Mouse (Mus musculus): ENCODE measurements at regions not wholly inside any gene's neighbourhood (a gene's known extent, or its start where the extent isn't known, plus 50 kb on each side); places are given as distances from the start of the nearest gene placed in this dataset.

DNA sequence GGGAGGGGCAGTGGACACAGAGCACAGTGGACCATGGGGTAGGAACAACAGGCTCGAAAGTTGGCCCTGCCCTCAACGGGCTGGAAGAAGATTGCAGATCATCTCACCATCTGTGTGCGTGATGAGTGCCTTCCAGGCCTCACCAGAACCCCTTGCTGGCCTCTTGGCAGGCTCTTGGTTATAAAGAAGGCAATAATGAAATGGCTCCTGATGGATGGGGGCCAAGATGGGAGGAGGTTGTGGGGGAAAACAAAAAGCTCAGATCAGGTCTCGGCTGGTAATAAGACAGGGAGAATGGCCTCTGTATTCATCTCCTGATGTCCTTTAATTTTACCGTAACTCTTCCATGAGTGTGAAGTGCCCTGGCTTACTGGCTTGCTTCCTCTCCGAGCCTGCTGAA lies 189.1 kb downstream of the Dyrk2 start:
- no peak overlapping the region for H3K4me3 ChIP-seq
- no peaks in the 10 kb centered on the region for H3K27me3 ChIP-seq
- WGBS: 67% methylated on average over 6 of the region's 6 CpGs
- H3K9me3 ChIP-seq: no peaks in the 10 kb centered on the region
- H3K4me1 ChIP-seq (replicated peaks): peaks cover 8% of the 10 kb centered on the region
- H3K36me3 ChIP-seq: no peaks in the 10 kb centered on the region
- no peak overlapping the region for H3K9ac ChIP-seq
- no peak for ATAC-seq (ENCODE audit: low FRiP score, low read depth)
- H3K27ac ChIP-seq (replicated peaks): no peak overlapping the region
- no peak overlapping the region for H3K4me2 ChIP-seq

GRCm38 (mm10) chr10:118683356-118683755 lies 186.7 kb downstream of the Dyrk2 start:
- no peak for ATAC-seq (ENCODE audit: low FRiP score, low read depth)
- Histone ChIP-seq H3K27ac (replicated peaks) (no peak overlapping the region), H3K9ac (no peak overlapping the region), H3K27me3 (no peaks in the 10 kb centered on the region), H3K4me2 (no peak overlapping the region), H3K36me3 (no peaks in the 10 kb centered on the region), H3K4me3 (no peak overlapping the region), H3K4me1 (replicated peaks) (no peaks in the 10 kb centered on the region; the same call in 1 of the 2 replicates), H3K9me3 (no peaks in the 10 kb centered on the region)
- 84% methylated on average over 9 of the region's 9 CpGs for WGBS

DNA sequence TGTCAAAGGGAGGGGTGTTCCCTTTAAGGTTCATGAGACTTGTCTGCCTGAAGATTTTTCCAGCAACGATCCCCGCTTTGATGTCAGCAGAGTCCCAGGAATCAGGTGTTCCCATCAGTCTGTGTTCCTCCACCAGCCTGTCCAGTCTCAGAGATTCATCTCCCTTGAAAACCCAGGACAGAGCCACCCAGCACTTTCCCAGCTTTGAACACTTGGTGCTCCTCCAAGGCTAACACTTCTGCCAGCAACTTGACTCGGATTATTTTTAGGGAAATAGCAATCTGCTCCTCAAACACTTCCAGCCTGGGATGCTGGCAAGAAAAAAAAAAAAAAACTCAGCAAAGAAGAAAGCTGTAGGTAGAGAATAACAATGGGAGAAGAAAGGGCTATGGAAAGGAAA lies 170.7 kb downstream of the Dyrk2 start:
- H3K4me3 ChIP-seq: no peak overlapping the region
- ATAC-seq (ENCODE audit: low FRiP score, low read depth): no peak

GRCm38 (mm10) chr10:118700115-118700514 lies 169.9 kb downstream of the Dyrk2 start:
- no peak for ATAC-seq (ENCODE audit: low FRiP score, low read depth)
- H3K4me3 ChIP-seq: no peak overlapping the region
- H3K27me3 ChIP-seq: no peaks in the 10 kb centered on the region
- WGBS: 96% methylated on average over 4 of the region's 4 CpGs
- H3K4me2 ChIP-seq: no peak overlapping the region
- no peak overlapping the region for H3K9ac ChIP-seq
- no peaks in the 10 kb centered on the region for H3K4me1 ChIP-seq (replicated peaks)
- no peaks in the 10 kb centered on the region for H3K9me3 ChIP-seq
- no peak overlapping the region for H3K27ac ChIP-seq (replicated peaks)
- H3K36me3 ChIP-seq: no peaks in the 10 kb centered on the region

More for the DNA sequence above, 170.7 kb downstream of the Dyrk2 start:
- no peaks in the 10 kb centered on the region for H3K27me3 ChIP-seq
- no peak overlapping the region for H3K4me2 ChIP-seq
- H3K27ac ChIP-seq (replicated peaks): no peak overlapping the region
- H3K9ac ChIP-seq: no peak overlapping the region
- H3K36me3 ChIP-seq: no peaks in the 10 kb centered on the region
- H3K4me1 ChIP-seq (replicated peaks): no peaks in the 10 kb centered on the region
- no peaks in the 10 kb centered on the region for H3K9me3 ChIP-seq
- 89% methylated on average over 3 of the region's 3 CpGs for WGBS

DNA sequence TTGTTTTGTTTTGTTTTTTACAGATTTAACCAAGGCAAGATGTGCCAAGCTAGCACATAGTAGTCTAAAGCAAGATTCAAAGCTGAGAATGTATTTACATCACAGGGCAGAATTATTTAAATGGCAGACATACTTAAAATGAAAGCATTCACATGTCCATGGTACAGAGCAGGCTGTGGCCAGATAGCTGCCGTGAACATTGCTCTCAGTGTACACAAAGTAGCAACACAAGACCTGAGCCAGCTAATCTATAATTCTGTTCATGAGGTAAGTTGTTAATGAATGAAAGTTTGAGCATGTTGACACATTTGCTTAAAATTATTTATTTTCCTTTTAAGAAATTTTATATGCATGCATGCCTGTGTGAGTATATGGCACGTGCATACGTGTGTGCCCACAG lies 164.0 kb downstream of the Dyrk2 start:
- no peak overlapping the region for H3K27ac ChIP-seq (replicated peaks)
- H3K27me3 ChIP-seq: no peaks in the 10 kb centered on the region
- 0 out of 2 replicates have a peak, but pooled peaks cover 1% of the 10 kb centered on the region for H3K4me1 ChIP-seq (replicated peaks)
- WGBS: 92% methylated on average over 3 of the region's 3 CpGs
- H3K36me3 ChIP-seq: no peaks in the 10 kb centered on the region
- no peak overlapping the region for H3K4me2 ChIP-seq
- no peak overlapping the region for H3K9ac ChIP-seq
- no peaks in the 10 kb centered on the region for H3K9me3 ChIP-seq
- ATAC-seq (ENCODE audit: low FRiP score, low read depth): no peak
- no peak overlapping the region for H3K4me3 ChIP-seq

DNA sequence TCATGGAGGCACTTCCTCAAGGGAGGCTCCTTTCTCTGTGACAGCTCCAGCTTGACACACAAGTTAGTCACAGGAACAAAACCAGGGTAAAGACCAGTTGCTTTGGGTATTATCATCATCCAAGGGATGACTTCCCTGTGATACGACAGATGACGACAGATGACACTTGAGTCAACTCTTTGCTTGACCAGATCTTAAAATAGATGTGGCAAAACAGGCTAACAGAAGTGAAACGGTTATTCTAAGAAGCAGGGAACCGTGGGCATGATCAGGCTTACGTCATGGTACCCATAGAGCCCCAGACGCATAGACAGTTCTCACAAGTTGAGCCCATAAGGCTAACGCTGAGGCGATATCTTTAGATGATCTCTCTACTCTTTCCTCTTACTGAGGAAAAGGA lies 160.3 kb downstream of the Dyrk2 start:
- H3K9ac ChIP-seq: no peak overlapping the region
- ATAC-seq (ENCODE audit: low FRiP score, low read depth): no peak
- no peak overlapping the region for H3K4me3 ChIP-seq
- no peak overlapping the region for H3K27ac ChIP-seq (replicated peaks)
- 95% methylated on average over 8 of the region's 8 CpGs for WGBS
- no peaks in the 10 kb centered on the region for H3K9me3 ChIP-seq
- H3K27me3 ChIP-seq: no peaks in the 10 kb centered on the region
- no peaks in the 10 kb centered on the region for H3K36me3 ChIP-seq
- H3K4me2 ChIP-seq: no peak overlapping the region
- 0 out of 2 replicates have a peak, but pooled peaks cover 5% of the 10 kb centered on the region for H3K4me1 ChIP-seq (replicated peaks)

DNA sequence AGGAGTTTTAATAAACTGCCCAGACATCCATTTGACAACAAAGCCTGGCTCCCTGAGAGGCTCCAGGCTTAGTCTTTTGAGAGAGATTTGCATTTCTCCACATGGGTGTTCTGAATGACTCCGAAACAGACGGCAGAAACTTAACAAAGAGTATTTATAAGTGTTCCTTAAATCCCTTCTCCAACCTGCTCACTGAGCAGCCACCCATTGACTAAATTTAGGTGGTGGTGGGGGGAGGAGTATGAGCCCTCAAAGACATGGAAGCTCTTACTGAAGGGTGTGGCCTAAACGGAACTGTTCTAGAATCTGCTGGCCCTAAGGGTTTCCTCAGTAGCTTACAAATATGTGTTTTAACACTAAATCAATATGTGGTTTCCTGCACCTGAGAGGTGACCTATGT lies 158.5 kb downstream of the Dyrk2 start:
- H3K9me3 ChIP-seq: no peaks in the 10 kb centered on the region
- WGBS: 48% methylated on average over 3 of the region's 3 CpGs
- H3K4me1 ChIP-seq (replicated peaks): 0 out of 2 replicates have a peak, but pooled peaks cover 5% of the 10 kb centered on the region
- no peak overlapping the region for H3K4me3 ChIP-seq
- no peak overlapping the region for H3K27ac ChIP-seq (replicated peaks)
- no peaks in the 10 kb centered on the region for H3K27me3 ChIP-seq
- no peak overlapping the region for H3K9ac ChIP-seq
- H3K4me2 ChIP-seq: no peak overlapping the region
- H3K36me3 ChIP-seq: no peaks in the 10 kb centered on the region
- no peak for ATAC-seq (ENCODE audit: low FRiP score, low read depth)

DNA sequence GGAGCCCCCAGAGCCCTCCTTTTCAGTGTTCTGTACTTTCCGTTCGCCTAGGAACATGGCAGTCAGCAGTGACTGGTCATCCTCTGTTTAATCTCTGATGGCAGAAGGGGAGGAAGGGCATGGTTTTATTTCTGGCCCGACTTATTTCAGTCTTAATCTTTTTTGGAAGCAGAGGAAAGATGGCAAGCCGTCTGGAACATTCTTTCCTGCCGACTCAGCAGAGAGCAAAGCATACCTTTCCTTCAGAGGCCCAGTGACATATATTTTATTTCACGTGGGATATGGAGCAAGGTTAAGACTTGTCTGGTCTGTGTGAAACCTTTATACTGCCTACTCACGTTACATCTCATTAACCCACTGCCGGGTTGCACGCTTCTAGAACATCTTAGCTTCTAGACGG lies 158.1 kb downstream of the Dyrk2 start:
- H3K9me3 ChIP-seq: no peaks in the 10 kb centered on the region
- 83% methylated on average over 10 of the region's 10 CpGs for WGBS
- no peak for ATAC-seq (ENCODE audit: low FRiP score, low read depth)

DNA sequence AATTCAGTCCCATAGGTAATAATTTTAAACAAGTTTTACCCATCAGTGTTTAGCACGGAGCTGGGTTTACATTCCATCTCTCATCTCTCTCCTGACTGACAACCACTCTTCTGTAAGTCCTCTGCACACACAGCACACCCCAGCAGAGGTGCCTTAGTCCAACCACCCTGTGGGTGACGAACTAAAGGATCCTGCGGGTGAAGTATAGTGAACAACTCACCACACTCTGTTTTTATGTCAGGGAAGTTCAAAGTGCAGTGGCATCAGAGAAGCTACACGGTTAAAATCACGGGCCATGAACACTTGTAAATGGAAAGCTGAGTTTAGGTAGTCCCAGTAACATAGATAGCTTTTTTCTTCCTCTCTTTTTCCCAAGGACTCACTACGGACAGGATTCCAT lies 157.1 kb downstream of the Dyrk2 start:
- Histone ChIP-seq H3K27ac (replicated peaks) (no peak overlapping the region), H3K9me3 (no peaks in the 10 kb centered on the region), H3K27me3 (no peaks in the 10 kb centered on the region), H3K9ac (no peak overlapping the region), H3K4me1 (replicated peaks) (0 out of 2 replicates have a peak, but pooled peaks cover 5% of the 10 kb centered on the region), H3K4me3 (no peak overlapping the region), H3K4me2 (no peak overlapping the region), H3K36me3 (no peaks in the 10 kb centered on the region)
- no peak for ATAC-seq (ENCODE audit: low FRiP score, low read depth)
- 89% methylated on average over 6 of the region's 6 CpGs for WGBS

More for the DNA sequence above, 158.1 kb downstream of the Dyrk2 start:
- no peaks in the 10 kb centered on the region for H3K27me3 ChIP-seq
- 0 out of 2 replicates have a peak, but pooled peaks cover 5% of the 10 kb centered on the region for H3K4me1 ChIP-seq (replicated peaks)
- no peak overlapping the region for H3K27ac ChIP-seq (replicated peaks)
- H3K9ac ChIP-seq: no peak overlapping the region
- no peaks in the 10 kb centered on the region for H3K36me3 ChIP-seq
- H3K4me3 ChIP-seq: no peak overlapping the region
- H3K4me2 ChIP-seq: no peak overlapping the region

- Histone ChIP-seq H3K27ac (replicated peaks) (no peak overlapping the region), H3K4me3 (no peak overlapping the region), H3K27me3 (no peaks in the 10 kb centered on the region), H3K36me3 (no peaks in the 10 kb centered on the region), H3K4me2 (no peak overlapping the region), H3K9me3 (no peaks in the 10 kb centered on the region), H3K9ac (no peak overlapping the region), H3K4me1 (replicated peaks) (0 out of 2 replicates have a peak, but pooled peaks cover 5% of the 10 kb centered on the region)
- no peak for ATAC-seq (ENCODE audit: low FRiP score, low read depth)
- 89% methylated on average over 17 of the region's 17 CpGs for WGBS
Observed at GRCm38 (mm10) chr10:118714179-118714581, 155.8 kb downstream of the Dyrk2 start.

- Histone ChIP-seq H3K4me3 (no peak overlapping the region), H3K9ac (no peak overlapping the region), H3K27ac (replicated peaks) (no peak overlapping the region), H3K9me3 (no peaks in the 10 kb centered on the region), H3K36me3 (no peaks in the 10 kb centered on the region), H3K27me3 (no peaks in the 10 kb centered on the region), H3K4me2 (no peak overlapping the region), H3K4me1 (replicated peaks) (0 out of 2 replicates have a peak, but pooled peaks cover 5% of the 10 kb centered on the region)
- 93% methylated on average over 4 of the region's 4 CpGs for WGBS
- ATAC-seq (ENCODE audit: low FRiP score, low read depth): no peak
Observed at GRCm38 (mm10) chr10:118714595-118714994, 155.4 kb downstream of the Dyrk2 start.

GRCm38 (mm10) chr10:118720630-118721029 lies 149.4 kb downstream of the Dyrk2 start:
- peaks cover 6% of the 10 kb centered on the region for H3K4me1 ChIP-seq (replicated peaks)
- H3K4me3 ChIP-seq: no peak overlapping the region
- H3K9ac ChIP-seq: no peak overlapping the region
- H3K4me2 ChIP-seq: no peak overlapping the region
- H3K27ac ChIP-seq (replicated peaks): 0 out of 2 replicates have a peak overlapping the region, but pooled peaks have one; percentile 13
- no peaks in the 10 kb centered on the region for H3K27me3 ChIP-seq
- WGBS: 23% methylated on average over 1 of the region's 1 CpGs
- no peaks in the 10 kb centered on the region for H3K36me3 ChIP-seq
- no peaks in the 10 kb centered on the region for H3K9me3 ChIP-seq
- ATAC-seq (ENCODE audit: low FRiP score, low read depth): no peak

- 47% methylated on average over 5 of the region's 5 CpGs for WGBS
- no peaks in the 10 kb centered on the region for H3K27me3 ChIP-seq
- H3K4me1 ChIP-seq (replicated peaks): peaks cover 6% of the 10 kb centered on the region
- no peaks in the 10 kb centered on the region for H3K9me3 ChIP-seq
- H3K9ac ChIP-seq: no peak overlapping the region
- no peaks in the 10 kb centered on the region for H3K36me3 ChIP-seq
- no peak overlapping the region for H3K4me3 ChIP-seq
- H3K4me2 ChIP-seq: no peak overlapping the region
- H3K27ac ChIP-seq (replicated peaks): no peak overlapping the region
- peak; percentile 27; the same call in 1 of the 2 replicates for ATAC-seq (ENCODE audit: low FRiP score, low read depth)
Observed at GRCm38 (mm10) chr10:118722132-118722551, 147.9 kb downstream of the Dyrk2 start.

Measured in hindbrain, embryonic 15.5 days (tissue).